Mouse (Mus musculus) ES-E14 (cell line): ENCODE results near the gene Capn1. TPM values are rescaled to one million over a fixed set of nuclear protein-coding genes. Genes with fewer than 3 reads are reported as not detected.

Experiments
- DNase-seq: peaks from one replicate; pipeline ENCODE4 v3.0.0-alpha.2; 2013; ENCODE audit warnings: low read depth, low spot score
- H3K27ac ChIP-seq: 2 replicates; pipeline ENCODE4 v1.5.1; 2012; ENCODE audit warnings: low read depth, mild to moderate bottlenecking, low read length, moderate library complexity, mixed read lengths; ENCODE audit not compliant: poor library complexity, insufficient read depth, severe bottlenecking
- H3K36me3 ChIP-seq: 2 replicates; pipeline ENCODE4 v1.6.1; 2012; ENCODE audit warnings: mild to moderate bottlenecking, low read length, moderate library complexity, mixed read lengths; ENCODE audit not compliant: control insufficient read depth, poor library complexity, insufficient read depth, severe bottlenecking
- H3K4me1 ChIP-seq, 2 experiments: fragments of 150-350 bp in 1 of 2; sonication (generic) in 1 of 2; 2 replicates each; pipeline ENCODE4 v1.6.1; 2012; ENCODE audit warnings: low read length in 2 of 2, mild to moderate bottlenecking in 1 of 2, mixed read lengths in 1 of 2; ENCODE audit not compliant: control insufficient read depth in 2 of 2, insufficient read depth in 2 of 2, poor library complexity in 1 of 2
- H3K4me3 ChIP-seq, 2 experiments: fragments of 150-350 bp in 1 of 2; sonication (generic) in 1 of 2; 2 replicates each; pipeline ENCODE4 v1.5.1; 2012; ENCODE audit warnings: low read length in 2 of 2, low read depth in 1 of 2, mild to moderate bottlenecking in 1 of 2, mixed read lengths in 1 of 2; ENCODE audit not compliant: insufficient read depth in 1 of 2, poor library complexity in 1 of 2, severe bottlenecking in 1 of 2
- H3K9ac ChIP-seq: 2 replicates; pipeline ENCODE4 v1.6.1; 2012; ENCODE audit warnings: low read depth, mild to moderate bottlenecking, low read length, mixed read lengths; ENCODE audit not compliant: poor library complexity, insufficient read depth, severe bottlenecking
- H3K9me3 ChIP-seq: fragments of 150-350 bp; sonication (generic); 2 replicates; pipeline ENCODE4 v1.6.1; 2012; ENCODE audit warnings: low read depth, mild to moderate bottlenecking, low read length; ENCODE audit not compliant: control insufficient read depth, insufficient read depth
- CHD2 ChIP-seq: IDR thresholded peaks from 2 replicates; pipeline ENCODE4 v1.6.1; 2014; ENCODE audit warnings: mild to moderate bottlenecking, low read depth, low read length, inconsistent platforms
- HCFC1 ChIP-seq: IDR thresholded peaks from 2 replicates; pipeline ENCODE4 v1.6.1; 2012; ENCODE audit warnings: low read length, inconsistent platforms, borderline replicate concordance; ENCODE audit not compliant: insufficient read depth
- MAFK ChIP-seq: IDR thresholded peaks from 2 replicates; pipeline ENCODE4 v1.6.1; 2014; ENCODE audit warnings: mild to moderate bottlenecking, low read depth, low read length, inconsistent platforms; ENCODE audit not compliant: insufficient read depth
- ZC3H11A ChIP-seq: IDR thresholded peaks from 2 replicates; pipeline ENCODE4 v1.6.1; 2012; ENCODE audit warnings: low read depth, mild to moderate bottlenecking, inconsistent platforms, low read length, borderline replicate concordance
- ZNF384 ChIP-seq: IDR thresholded peaks from 2 replicates; pipeline ENCODE4 v1.6.1; 2012; ENCODE audit warnings: low read depth, low read length, inconsistent platforms
- in situ Hi-C, 2 experiments: fragments of 600-800 bp; cut with MboI; formaldehyde crosslinking; loops; one replicate each; pipeline ENCODE4 v1.15.1; 2025; ENCODE audit warnings: low sequenced_read_pairs in 2 of 2, inconsistent platforms in 1 of 2; ENCODE audit not compliant: unreplicated experiment in 2 of 2
- total RNA-seq: library from RNA; depleted of rRNA; stranded (reverse); fragments of 300-350 nt; gene quantifications from 2 replicates; pipeline ENCODE4 v1.2.3, GENCODE M21; 2012

The Capn1 gene
- total RNA-seq, 1 experiment, result 20.4 TPM

- DNase-seq, result no peak
- TF ChIP-seq ZC3H11A (no peak), CHD2 (no peak), HCFC1 (no peak), MAFK (no peak), ZNF384 (no peak)
- no peak overlapping the region for H3K4me3 ChIP-seq
- 0 out of 2 replicates have a peak overlapping the region, but pooled peaks have one; percentile 4 for H3K27ac ChIP-seq
- H3K4me1 ChIP-seq, result peaks cover 16 to 17% of the 10 kb centered on the region in 2 experiments
- in situ Hi-C loops, result no loop called here
- no peaks in the 10 kb centered on the region for H3K36me3 ChIP-seq
- no peak overlapping the region for H3K9ac ChIP-seq
- H3K9me3 ChIP-seq, result no peaks in the 10 kb centered on the region
Observed at GRCm38 (mm10) chr19:6030520-6031280, 15.0 kb upstream of the Capn1 start.

GRCm38 (mm10) chr19:6029426-6029825, 13.7 kb upstream of the Capn1 start:
- no peak for DNase-seq
- in situ Hi-C loops, result no loop called here
- Histone ChIP-seq H3K9me3 (no peaks in the 10 kb centered on the region), H3K27ac (no peak overlapping the region), H3K4me1 (peaks cover 16 to 17% of the 10 kb centered on the region in 2 experiments), H3K36me3 (no peaks in the 10 kb centered on the region), H3K4me3 (no peak overlapping the region; a peak in 1 of 4 replicates), H3K9ac (no peak overlapping the region)
- TF ChIP-seq ZC3H11A (no peak), ZNF384 (no peak), CHD2 (no peak), MAFK (no peak), HCFC1 (no peak)

- no peaks in the 10 kb centered on the region for H3K36me3 ChIP-seq
- no peak for DNase-seq
- H3K4me1 ChIP-seq, result peaks cover 16 to 17% of the 10 kb centered on the region in 2 experiments
- no peak overlapping the region for H3K4me3 ChIP-seq
- in situ Hi-C loops, result no loop called here
- H3K27ac ChIP-seq, result no peak overlapping the region
- H3K9me3 ChIP-seq, result no peaks in the 10 kb centered on the region
- H3K9ac ChIP-seq, result no peak overlapping the region
- no peak for TF ChIP-seq ZC3H11A
- TF ChIP-seq HCFC1, result no peak
- no peak for TF ChIP-seq CHD2
- TF ChIP-seq ZNF384, result no peak
Observed at GRCm38 (mm10) chr19:6028991-6029390, 13.3 kb upstream of the Capn1 start.

GRCm38 (mm10) chr19:6023930-6024329, 8.2 kb upstream of the Capn1 start:
- no peak overlapping the region for H3K9ac ChIP-seq
- TF ChIP-seq HCFC1 (no peak), ZC3H11A (no peak), ZNF384 (no peak)
- H3K36me3 ChIP-seq, result no peaks in the 10 kb centered on the region
- H3K9me3 ChIP-seq, result no peaks in the 10 kb centered on the region
- H3K4me1 ChIP-seq, result peaks cover 0 to 5% of the 10 kb centered on the region in 2 experiments; a peak in 1 of 4 replicates
- DNase-seq, result no peak
- no peak overlapping the region for H3K27ac ChIP-seq
- in situ Hi-C loops, result no loop called here
- peak overlapping the region in 1 of 2 experiments; percentile 31; a peak in 1 of 4 replicates for H3K4me3 ChIP-seq
